Mouse (Mus musculus): Measurements from ENCODE around the gene Cbx2.

- peak; percentile 54 for TF ChIP-seq CTCF (IDR thresholded peaks at IDR 0.05; ENCODE audit: low read depth, low read length)
- no peak for TF ChIP-seq POLR2A (IDR thresholded peaks at IDR 0.05; ENCODE audit: extremely low read depth, insufficient read depth, low read length)
Observed at GRCm38 (mm10) chr11:119022068-119022894, 481 bp upstream of the Cbx2 start.

Measured in liver, adult 2 months (tissue).